Mouse (Mus musculus) right cerebral cortex, adult 2 months (tissue): Measurements from ENCODE around the gene Ipcef1.
A peak's percentile ranks its signal among the peaks of the same experiment; 100 is the strongest.
"Not testable (repeated sequence)": the region's sequence is repeated elsewhere in the genome, so short reads cannot be mapped to it uniquely, and the experiment has no call there.

ENCODE experiments used
- DNase-seq, 2 experiments: peaks; one replicate each; pipeline ENCODE4 v3.0.0; 2021 to 2022; ENCODE audit warnings: low spot score in 2 of 2

Gene Ipcef1

DNA sequence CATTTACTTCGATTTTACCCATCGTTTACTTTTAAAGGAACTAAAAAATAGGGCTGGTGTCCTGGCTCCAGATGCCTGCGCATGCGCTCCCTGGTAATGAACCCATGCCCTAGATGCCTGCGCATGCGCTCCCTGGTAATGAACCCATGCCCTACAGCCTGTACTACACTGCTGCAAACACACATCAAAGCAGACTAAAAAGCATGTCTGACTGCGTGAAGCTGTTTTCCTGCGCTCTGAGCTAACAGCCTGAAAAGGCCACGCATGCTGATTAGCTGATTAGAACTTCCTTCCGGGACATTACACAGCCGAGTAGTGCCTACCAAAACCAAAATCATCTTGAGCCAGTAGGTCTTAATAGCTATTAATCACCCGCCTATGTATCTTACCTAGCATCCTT lies 16.7 kb downstream of the Ipcef1 start:
- DNase-seq = no peak

DNA sequence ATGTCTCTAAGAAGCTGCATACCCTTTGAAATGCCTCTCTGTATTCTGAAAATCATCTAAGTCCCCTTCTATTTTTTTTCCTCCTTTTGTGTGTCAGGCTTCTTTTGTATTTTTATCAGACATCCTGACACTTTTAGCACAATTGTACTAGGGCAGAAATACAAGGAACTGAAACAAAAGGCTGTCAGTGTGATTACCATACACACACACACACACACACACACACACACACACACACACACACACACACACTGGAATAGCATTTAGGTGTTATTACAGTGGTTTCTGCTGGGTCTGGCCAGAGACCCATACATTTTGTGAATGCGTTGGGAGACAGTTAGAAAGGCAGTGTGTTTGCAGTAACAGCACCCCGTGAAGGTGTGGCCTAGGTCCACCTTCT lies 18.8 kb downstream of the Ipcef1 start:
- no peak for DNase-seq

DNA sequence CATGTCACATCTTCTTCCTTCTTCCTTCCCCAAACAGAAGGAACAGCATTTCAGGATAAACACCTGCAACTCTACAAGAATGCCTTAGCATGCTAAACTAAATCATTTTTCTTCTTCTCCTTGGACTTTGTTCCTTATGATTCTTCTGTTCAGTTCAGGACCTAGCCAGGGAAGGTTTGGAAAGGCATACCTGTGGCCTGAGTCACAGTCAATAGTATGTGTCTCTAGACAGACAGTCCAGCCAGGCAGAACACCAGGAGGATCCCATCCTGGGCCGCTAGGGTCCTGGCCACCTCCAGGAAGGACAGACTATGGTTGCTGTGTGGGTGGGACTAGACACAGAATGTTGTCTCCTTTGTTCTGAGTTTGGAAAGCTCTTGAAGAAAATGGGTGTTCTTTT lies 27.2 kb downstream of the Ipcef1 start:
- no peak for DNase-seq

DNA sequence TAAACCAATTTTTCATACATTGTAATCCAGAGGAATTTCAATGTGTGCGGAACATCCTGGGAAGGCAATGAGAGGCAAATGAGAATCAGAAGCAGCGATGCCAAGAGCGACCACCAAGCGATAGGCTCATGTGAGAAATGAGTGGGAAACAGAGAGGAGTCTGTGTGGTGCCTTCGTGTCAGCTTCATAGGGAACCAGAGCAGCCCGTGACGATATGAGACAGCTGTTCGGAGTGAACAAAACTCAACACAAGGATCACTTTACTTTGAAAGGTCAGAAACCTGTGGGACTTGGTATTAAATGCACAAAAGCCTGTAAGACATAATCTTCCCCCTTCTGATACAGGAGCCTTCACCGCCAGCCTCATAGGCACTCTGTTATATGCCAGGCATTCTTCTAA lies 31.7 kb downstream of the Ipcef1 start:
- no peak for DNase-seq

DNA sequence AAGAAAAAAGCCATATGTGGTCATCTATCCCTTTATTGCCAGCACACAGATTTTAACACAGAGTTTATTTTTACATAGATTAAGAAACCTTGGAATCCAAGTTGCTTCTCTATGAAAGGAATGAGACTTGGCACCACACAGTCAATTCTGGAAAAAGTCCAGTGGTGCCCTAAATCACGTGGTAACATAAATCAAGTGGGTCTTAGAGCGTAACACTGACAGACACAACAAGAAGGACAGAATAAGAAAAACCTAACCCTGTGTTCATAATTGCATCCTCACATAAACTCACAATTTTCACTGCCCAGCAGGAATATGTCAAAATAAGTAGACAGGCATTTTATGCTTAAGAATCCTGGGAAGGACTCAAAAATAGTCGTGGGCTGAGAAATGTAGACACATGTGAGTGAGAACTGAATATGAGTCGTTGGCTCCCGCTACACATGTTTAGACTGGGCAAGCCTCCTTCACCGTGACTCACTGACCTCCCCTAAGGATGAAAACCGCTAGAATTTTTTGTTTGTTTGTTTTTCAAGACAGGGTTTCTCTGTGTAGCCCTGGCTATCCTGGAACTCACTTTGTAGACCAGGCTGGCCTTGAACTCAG lies 32.4 kb downstream of the Ipcef1 start:
- DNase-seq = no peak

DNA sequence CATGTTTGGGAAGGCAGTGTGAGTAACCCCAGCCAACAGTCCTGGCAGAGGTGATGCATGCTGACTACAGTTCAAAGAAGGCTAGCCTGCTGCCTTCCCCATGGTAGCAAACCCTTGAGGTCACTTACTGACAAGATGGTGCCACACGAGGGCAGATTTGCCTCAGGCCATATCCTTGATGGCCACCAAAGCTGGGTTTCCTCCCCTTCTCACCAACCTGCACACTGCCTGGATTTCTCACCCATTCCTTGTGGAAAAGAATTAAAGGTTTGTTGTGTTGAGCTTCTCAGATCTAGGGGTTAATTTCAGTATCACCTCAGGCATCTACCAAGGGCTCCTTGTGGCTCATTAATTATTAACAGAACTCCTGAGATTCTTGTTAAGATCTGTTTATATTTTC lies 37.1 kb downstream of the Ipcef1 start:
- DNase-seq = no peak

DNA sequence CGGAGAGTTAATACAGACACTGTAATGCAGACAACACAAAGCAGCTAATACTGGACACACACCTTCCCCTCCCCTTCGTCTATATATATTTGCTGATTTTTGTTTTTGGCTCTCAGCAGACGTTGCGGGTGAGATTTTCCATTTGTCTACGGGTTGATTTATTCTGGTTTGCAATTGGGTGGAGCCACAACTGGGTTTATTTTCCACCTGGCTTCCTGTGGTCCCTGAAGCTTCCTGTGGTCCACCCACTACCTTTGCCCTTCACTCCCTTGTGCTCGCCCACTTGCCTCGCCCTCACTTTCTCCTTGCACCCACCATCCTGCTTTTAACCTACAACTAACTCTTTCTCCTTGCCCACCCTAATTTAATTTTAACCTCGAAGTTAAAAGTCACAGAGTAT lies 41.7 kb downstream of the Ipcef1 start:
- no peak for DNase-seq

DNA sequence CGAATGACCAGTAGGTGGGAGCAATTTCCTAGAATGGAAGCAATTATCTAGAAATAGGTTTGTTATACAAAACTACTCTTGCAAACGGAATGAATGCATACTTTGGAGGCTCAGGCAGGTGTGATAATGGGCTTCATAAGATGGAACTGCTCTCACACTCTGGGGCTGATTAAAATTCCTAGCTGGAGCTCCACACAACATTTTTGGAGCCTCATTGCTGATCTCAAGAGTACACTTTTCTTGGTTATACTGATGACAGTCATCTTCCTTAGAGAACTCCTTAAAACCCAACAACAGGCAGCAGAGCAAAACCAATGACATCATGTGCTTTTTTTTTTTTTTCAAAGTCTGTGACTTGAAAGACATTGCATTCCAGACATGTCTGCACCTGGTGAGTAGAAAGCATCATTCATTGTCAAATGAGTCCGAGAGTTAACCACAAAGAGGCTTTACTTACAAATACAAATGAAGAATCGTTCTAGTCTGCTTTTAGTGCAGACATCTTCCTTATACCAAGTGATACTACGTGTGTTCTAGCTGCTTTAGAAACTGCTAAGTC lies 47.2 kb downstream of the Ipcef1 start:
- no peak for DNase-seq

DNA sequence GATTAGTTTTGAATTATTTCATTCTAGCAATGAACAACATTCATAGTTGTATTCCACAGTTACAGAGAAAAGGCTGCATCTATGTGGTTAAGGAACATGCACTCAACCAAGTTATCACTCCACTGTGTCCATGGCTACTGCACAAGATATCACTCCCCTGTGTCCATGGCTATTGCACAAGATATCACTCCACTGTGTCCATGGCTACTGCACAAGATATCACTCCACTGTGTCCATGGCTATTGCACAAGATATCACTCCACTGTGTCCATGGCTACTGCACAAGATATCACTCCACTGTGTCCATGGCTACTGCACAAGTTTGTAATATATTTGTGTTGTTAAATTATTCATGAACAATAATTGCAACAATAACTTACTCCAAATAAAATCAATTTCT lies 48.4 kb downstream of the Ipcef1 start:
- DNase-seq = not testable (repeated sequence)

DNA sequence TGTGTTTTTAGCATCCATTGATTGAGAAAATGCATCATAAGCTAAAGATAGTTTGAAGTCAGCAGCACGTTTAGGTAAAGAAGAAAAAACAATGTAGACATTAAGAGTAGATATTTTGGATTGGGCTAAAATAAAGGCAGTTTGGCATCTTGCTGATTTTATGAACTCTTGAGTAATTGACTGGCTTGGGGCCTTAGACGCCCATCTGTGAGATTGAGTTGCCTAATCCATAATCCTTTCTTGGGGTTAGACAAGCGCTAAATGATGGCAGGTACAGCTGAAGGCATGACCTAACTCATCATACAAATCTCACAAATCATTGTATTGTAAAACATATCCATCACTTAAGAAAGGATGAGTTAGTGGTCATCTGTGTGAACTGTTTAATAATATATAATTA lies 52.9 kb downstream of the Ipcef1 start:
- DNase-seq = no peak

DNA sequence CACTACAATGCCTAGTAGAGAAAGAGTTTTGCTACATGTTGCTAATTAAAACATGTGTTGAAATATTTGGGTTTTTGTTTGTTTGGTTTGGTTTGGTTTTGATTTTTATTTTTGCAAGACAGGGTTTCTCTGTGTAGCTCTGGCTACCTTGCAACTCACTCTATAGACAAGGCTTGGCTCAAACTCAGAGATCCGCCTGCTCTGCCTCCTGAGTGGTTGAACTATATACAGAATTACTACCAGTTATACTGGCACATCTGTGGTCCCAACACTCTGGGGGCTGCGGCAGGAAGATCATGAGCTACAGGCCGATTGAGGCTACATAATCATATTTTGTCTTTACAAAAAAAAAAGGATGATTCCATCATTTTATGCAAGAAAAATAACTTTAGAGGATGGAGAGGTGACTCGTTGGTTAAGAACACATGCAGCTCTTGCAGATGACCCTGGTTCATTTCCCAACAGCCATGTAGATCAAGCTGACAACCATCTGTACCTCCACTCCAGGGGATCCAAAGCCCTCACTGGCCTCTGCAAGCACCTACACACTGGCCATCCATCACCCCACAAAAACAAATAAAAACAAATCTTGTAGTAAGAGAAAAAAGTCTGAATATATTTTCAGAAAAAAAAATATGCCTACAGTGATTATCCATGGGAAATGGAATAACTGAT lies 53.6 kb downstream of the Ipcef1 start:
- no peak for DNase-seq

DNA sequence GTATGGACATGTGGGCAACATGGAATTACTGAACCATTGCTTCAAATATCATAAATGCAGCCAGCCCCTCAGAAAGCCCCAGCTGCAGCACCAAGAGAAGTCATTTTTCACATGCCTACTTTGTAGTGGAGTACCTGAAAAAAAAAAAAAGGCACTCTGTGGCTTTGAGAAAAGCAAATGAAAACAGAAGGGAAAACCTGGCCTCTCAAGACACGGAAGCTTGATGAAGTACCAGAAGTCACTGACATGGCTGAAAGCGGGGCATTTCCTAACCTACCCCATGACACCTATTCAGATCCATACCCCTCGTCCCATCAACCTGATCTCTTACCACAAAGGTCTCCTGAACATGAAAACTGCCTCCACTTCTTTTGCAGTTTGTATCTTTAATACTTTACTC lies 55.4 kb downstream of the Ipcef1 start:
- no peak for DNase-seq

DNA sequence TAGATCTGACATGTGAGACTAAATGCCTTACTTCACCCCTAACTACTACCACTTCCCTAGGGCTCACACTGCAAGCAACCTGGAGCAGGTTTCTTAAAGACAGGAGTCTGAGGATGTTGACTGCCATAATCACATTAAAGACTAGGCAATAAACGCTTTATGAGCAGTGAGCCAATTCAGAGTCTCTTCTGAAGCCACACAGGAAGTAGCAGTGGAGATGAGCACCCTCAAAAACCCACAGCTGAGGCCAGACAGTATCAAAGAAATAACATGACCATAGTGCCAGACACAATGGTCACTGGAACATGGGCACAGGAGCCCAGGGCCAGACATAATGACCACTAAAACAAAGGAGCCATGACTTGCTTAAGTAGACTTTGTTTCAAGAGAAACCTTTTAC lies 63.7 kb downstream of the Ipcef1 start:
- DNase-seq = no peak

DNA sequence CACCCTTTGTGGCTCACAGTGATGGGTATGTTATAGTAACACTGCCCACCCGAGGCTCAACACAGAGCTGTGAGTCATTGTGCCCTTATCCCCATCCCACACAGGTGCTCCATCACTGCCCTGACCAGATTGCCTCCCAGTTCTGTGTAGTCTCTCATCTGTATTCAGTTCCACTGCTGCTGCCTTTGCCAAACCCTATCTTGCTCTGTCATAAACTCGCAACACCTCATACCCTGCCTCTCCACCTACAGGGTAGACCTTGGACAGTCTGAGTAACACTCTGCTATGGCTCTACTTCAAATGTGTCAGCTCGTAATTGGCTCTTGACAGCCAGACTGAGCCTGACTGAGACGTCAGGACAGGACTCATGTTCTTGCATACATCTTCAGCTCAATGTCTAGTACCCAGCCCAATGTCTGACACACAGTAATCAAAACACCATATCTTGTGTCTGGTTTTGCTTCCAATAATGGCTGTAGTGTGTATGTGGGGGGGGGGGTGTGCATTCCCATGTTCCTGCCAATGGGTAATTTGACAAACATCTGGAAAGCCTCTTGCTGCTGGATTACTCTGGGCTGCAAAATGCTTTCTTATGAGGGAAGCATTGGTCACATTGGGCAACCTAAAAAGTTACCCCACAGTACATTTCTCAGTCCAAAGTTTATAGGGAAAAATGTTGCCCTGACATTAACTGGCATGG lies 64.7 kb downstream of the Ipcef1 start:
- no peak for DNase-seq

DNA sequence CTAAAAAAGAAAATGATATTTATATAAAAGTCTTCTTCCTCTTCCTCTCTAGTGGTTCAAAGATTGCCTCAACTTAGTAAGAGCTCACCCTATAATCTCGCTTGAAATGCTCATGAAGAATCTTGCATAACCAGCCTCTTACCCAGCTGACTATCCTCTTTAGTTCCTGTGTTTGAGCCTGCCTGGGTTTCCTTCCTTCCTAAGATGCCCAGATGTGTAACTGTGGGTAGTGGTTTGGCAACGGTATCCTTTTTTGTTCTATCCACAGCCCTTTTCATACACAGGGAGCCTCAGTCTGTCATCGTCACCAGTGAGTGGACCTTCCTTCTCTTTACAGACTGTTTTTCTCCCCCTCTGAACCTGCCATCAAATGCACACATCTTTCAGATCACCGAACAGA lies 66.0 kb downstream of the Ipcef1 start:
- no peak for DNase-seq

DNA sequence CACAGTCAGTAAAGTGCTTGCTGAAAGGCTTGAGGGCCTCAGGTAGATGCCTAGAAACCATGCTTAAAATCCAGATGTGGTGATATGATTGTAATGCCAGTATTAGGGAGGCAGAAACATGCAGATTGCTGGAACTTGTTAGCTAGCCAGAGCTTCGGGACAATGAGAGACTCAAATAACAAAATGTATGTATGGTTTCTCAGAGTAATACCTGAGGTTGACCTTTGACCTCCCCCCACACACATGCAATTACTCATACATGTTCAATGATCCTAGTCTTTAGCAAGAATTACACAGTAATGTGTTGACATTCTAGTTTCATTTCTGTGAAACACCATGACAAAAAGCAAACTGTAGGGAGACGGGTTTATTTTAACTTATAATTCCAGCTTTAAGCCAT lies 68.8 kb downstream of the Ipcef1 start:
- no peak for DNase-seq

DNA sequence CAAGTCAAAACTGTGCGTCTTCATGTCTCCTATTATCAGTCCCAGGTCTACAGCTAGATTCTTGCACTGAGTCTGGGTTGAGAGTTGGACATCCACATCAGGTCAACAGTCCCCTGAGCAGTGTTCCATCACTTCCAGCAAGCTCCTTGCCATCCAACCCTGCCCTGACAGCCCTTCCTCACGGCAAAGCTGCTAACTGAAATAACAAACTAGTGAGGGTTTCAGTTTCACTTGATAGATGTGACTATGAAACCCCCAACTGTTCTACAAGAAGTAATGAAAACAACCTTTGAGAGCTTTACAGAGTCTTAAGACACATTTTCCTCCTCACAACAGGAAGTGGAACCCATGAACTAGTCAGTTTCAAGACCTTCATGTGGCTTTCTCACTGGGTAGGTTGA lies 69.5 kb downstream of the Ipcef1 start:
- DNase-seq = no peak

DNA sequence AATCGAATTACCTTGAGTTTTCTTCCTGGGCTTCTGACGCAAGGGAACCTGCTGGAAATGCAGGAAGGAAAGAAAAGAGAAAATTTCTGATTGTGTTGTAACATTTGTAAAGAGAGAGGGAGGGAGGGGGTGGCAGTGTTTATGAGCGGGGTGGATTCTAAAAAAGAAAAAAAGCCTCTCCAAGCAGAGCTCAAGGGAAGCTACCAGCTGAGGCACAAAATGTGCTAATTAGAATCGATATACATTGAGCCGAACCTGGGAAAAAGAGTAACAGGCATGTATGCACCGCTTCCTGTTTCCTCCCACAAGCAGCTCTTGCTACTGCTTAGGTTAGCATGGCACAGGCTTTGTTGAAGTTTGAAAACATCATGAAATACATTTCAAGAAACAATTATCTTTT lies 72.0 kb downstream of the Ipcef1 start:
- DNase-seq = peak; percentile 28 to 39

DNA sequence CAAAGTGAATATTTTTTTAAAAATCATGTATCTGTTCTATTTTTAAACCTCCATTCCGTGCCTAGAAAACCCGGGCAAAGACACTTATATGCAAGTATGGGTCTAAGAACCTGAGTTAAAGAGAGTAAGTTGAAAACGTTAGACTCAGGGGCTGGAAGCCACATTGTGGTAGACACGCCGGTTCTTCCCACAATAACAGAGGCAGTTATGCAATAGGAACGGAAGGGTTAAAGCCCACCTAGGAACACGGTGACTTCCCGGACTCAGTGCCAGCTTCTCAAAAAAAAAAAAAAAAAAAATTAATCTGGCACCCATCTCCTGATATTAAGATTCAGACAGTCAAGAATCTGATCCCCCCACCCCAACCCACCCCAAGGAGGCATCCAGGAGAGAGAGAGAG lies 72.5 kb downstream of the Ipcef1 start:
- DNase-seq = no peak

DNA sequence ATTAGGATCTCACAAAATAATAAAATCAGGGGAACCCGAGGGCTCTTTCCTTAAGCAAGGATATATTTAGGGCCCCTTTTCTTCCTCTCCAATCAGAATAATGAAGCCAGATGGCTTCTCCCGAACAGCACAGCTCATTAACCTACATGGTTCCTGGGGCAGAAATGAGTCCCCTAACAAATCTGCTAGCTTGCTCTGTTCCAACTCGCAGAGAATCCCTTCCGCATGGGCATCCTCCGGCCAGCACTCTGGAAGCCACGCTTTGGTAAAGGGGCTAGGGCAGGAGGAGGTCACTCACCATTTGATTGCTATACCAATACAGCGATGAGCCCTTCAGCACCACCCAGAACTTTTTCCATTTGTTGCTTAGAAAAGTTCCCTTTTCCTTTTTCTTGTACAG lies 73.1 kb downstream of the Ipcef1 start:
- DNase-seq = no peak

DNA sequence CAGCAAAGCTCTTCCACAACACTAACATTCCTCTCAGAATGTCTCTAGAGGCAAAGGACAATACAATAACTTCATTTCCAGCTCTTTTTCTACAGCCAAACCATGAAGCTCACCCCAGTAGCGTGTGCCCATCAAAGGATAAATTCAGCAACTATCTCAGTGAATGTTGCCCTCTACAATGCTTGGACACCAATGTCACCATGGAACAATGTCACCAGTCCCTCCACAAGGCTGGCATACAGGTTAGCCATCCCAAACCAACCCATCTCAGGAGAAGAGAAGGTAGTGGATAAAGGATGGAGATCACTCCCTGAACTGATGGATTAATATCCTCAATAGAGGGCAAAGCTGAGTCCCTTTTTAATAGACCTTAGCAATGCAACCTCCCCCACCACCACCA lies 73.5 kb downstream of the Ipcef1 start:
- DNase-seq = peak in 1 of 2 experiments; percentile 13

DNA sequence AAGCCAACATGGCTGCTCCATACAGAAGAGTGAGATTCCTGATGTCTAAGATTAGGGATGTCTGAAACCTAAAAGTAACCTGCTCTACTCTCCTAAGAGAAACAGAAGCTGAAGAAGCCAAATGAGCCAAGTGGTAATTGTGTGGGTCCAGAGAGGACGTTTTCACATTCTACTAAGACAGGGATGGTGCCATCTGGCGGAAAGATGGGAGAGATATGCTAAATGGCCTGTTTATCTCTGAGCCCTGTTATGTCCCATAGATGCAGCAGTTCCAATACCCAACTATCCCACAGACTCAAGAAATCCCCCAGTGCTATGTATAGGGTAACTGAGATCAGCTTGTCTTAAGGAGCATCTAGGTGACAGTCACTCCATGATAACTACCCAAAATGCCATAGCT lies 74.4 kb downstream of the Ipcef1 start:
- peak in 1 of 2 experiments; percentile 24 for DNase-seq

DNA sequence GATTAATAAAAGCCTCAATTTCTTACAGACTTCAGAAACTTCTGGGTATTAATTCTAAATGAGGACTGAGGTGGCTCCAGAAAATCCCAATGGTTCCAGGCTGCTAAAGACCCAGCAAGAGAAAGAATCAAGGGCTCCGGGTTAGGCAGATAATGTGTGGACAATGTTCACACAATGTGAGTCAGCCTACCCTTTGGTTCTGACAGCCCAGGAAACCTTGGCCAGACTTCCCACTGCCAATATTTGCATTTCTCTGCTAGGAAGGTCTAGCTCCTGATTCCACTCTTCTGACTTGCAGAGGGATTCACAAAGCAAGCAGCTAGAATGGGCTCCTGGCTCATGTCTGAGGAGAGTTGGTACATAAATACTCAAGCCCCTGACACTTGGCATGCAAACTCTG lies 83.9 kb downstream of the Ipcef1 start:
- DNase-seq = no peak
